Mouse (Mus musculus) megakaryocyte, embryonic 14.5 days (primary cell): Measurements from ENCODE around the gene 2810408A11Rik. TPM values are rescaled to one million over a fixed set of nuclear protein-coding genes. Genes with fewer than 3 reads are reported as not detected.

Experiments used
- H3K27me3 ChIP-seq: replicated peaks from 2 replicates; pipeline ENCODE3; 2012; ENCODE audit warnings: inconsistent platforms
- H3K36me3 ChIP-seq: replicated peaks from 2 replicates; pipeline ENCODE3; 2012; ENCODE audit warnings: low read length, inconsistent platforms, mixed read lengths
- H3K4me1 ChIP-seq: 2 replicates; pipeline ENCODE4 v1.6.1; 2012; ENCODE audit warnings: inconsistent platforms
- H3K4me3 ChIP-seq: replicated peaks from 2 replicates; pipeline ENCODE3; 2012; ENCODE audit warnings: moderate library complexity, mild to moderate bottlenecking, inconsistent platforms
- H3K9me3 ChIP-seq: 2 replicates; pipeline ENCODE4 v1.6.1; 2012; ENCODE audit warnings: inconsistent platforms
- FLI1 ChIP-seq: IDR thresholded peaks from 2 replicates; pipeline ENCODE4 v1.6.1; 2012; ENCODE audit warnings: low read length, inconsistent platforms, mixed read lengths
- GATA1 ChIP-seq: IDR thresholded peaks from 3 replicates; pipeline ENCODE4 v1.6.1; 2012; ENCODE audit warnings: mixed read lengths, low read length, inconsistent platforms, borderline replicate concordance
- polyA plus RNA-seq: library from polyadenylated mRNA; stranded (reverse); fragments of >175 nt; gene quantifications from 2 replicates; pipeline ENCODE4 v1.2.3, GENCODE M21; 2012; ENCODE audit warnings: low replicate concordance; ENCODE audit not compliant: insufficient read depth

2810408A11Rik gene
- polyA plus RNA-seq, 1 experiment = 0.25 TPM

DNA sequence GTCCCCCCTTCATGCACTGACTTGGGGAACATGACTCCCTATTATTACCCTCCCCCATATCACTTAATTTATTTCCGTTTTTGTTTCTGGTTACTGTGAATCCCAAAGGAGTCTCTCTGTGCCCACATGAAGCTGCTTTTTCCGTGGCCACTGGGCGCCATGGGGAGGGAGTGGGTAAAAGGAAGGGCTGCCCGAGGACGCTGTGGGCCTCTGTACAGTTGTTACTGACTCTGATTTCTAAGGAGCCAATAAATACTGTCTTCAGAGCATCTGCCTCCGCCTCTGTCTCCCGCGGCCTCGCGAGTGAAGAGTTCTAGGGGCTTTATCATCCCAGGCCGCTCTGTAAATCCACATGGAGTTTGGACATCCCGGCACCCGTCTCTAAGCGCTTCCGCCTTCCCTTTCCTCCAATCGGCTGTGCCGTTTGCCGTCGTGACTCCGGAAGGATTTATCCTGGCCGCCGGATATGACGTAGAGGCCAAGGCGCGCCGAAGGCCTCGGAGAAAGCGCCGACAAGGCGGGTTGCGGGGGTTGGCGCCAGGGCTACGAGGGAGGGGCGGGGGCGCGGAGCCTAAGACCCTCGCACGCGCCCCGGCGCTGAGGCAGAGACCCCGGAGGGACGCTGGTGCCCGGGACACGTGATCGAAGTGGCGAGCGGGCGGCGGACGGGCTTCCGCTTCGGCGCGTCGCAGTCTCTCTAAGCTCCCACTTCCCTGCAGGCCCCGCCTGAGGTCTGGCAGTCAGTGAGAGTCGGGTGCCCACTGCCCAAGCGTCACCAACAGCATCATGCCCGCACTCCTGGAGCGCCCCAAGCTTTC, 13.0 kb upstream of the 2810408A11Rik start, which contains the start of gene Gps2:
Gene Gps2 (plus strand): TSS at position 335 of the 818 bp plus-strand sequence.
- Histone ChIP-seq H3K9me3 (no peaks in the 10 kb centered on the region), H3K36me3 (peaks cover 87% of the 10 kb centered on the region), H3K4me1 (peaks cover 61% of the 10 kb centered on the region), H3K27me3 (no peaks in the 10 kb centered on the region), H3K4me3 (peak within 1 kb of the TSS; percentile 98)
- TF ChIP-seq GATA1 (no peak), FLI1 (peak; percentile 54; the same call in 1 of the 2 replicates)

DNA sequence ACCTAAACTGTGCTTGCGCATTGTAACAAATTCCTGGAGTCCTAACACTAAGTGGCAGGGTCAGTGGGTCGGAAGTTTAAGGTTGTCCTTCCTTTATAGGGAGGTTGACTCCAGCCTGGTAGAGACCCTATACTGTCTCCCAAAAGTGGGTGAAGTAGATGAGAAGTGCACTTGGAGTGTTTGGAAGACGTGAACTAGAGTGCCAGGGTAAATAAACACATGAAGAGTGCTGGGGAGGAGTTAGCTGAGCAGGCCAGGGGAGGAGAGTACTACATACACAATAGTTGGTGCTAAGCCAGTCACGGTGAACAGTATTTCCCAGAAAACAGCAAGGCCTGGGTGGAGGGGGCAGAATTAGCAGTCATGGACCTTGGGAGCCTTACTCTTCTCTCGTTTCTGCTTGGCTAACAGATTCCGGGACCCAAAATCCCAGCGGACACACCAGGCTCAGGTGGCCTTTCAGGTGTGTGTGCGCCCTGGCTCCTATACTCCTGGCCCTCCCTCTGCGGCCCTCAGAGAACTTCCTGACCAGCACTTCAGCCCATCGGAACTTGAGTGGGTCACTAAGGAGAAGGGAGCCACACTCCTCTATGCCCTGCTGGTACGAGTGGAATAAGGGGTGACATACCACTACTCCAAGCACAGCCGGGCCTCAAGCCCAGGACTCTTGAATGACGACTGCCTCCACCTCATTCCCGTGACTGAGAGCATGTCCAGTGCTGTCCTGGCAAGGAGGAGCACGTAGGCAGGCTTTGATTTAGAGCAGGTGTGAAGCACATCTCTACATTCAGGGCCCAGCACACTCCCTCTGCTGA, 12.1 kb upstream of the 2810408A11Rik start:
- TF ChIP-seq GATA1 (no peak), FLI1 (no peak)
- no peaks in the 10 kb centered on the region for H3K9me3 ChIP-seq
- peak overlapping the region; percentile 98 for H3K4me3 ChIP-seq
- H3K4me1 ChIP-seq = peaks cover 53% of the 10 kb centered on the region
- H3K36me3 ChIP-seq = peaks cover 87% of the 10 kb centered on the region
- H3K27me3 ChIP-seq = no peaks in the 10 kb centered on the region

DNA sequence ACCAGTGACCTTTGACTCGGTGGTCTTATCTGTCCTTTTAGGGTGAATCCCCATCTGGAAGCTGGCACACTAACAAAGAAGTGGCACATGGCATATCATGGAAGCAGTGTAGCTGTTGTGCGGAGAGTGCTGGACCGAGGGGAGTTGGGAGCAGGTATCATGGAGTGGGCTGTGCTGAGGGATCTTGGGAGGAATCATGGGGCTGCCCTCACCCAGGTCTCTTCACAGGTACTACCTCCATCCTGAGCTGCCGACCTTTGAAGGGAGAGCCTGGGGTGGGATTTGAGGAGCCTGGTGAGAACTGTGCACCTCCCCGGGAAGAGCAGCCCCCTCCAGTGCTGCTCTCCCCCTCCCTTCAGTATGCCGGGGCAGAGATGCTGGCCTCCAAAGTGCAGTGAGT, 10.9 kb upstream of the 2810408A11Rik start:
- Histone ChIP-seq H3K36me3 (peaks cover 88% of the 10 kb centered on the region), H3K4me3 (peak overlapping the region; percentile 31), H3K9me3 (no peaks in the 10 kb centered on the region), H3K27me3 (no peaks in the 10 kb centered on the region), H3K4me1 (peaks cover 40% of the 10 kb centered on the region)
- TF ChIP-seq GATA1 = no peak
- no peak for TF ChIP-seq FLI1

DNA sequence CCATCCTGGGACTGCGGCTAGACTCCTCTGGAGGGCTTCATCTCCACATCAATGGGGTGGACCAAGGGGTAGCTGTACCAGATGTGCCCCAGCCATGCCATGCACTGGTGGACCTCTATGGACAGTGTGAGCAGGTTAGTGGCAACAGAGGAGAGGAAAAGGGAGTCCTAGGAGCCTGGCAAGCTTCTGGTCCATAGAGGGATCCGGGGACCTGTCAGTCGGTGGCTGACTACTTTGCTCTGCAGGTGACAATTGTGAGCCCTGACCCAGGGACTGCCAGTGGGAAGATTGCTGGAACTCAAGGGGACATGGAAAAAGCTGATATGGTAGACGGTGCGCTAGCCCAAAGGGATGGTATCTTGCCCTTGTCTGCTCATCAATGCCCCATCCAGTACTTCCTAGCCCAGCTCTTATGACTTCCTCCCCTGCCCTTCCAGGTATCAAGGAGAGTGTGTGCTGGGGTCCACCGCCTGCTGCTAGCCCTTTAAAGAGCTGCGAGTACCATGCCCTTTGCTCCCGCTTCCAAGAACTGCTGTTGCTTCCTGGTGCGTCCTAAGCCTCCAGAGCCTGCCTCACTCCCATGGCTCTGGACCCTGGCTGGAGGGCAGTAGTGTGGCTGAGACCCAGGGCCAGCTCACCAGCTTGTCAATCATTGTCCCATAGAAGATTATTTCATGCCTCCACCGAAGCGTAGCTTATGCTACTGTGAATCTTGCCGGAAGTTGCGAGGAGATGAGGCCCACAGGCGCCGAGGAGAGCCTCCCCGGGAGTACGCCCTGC, 10.2 kb upstream of the 2810408A11Rik start:
- Histone ChIP-seq H3K4me1 (peaks cover 33% of the 10 kb centered on the region), H3K9me3 (no peaks in the 10 kb centered on the region), H3K4me3 (no peak overlapping the region), H3K36me3 (peaks cover 88% of the 10 kb centered on the region), H3K27me3 (no peaks in the 10 kb centered on the region)
- no peak for TF ChIP-seq GATA1
- no peak for TF ChIP-seq FLI1

- H3K36me3 ChIP-seq = peaks cover 88% of the 10 kb centered on the region
- no peaks in the 10 kb centered on the region for H3K9me3 ChIP-seq
- H3K4me1 ChIP-seq = peaks cover 25% of the 10 kb centered on the region
- no peaks in the 10 kb centered on the region for H3K27me3 ChIP-seq
- TF ChIP-seq GATA1 (no peak), FLI1 (no peak)
- H3K4me3 ChIP-seq = no peak overlapping the region
Measured at GRCm38 (mm10) chr11:69910177-69910576, 9.4 kb upstream of the 2810408A11Rik start.

DNA sequence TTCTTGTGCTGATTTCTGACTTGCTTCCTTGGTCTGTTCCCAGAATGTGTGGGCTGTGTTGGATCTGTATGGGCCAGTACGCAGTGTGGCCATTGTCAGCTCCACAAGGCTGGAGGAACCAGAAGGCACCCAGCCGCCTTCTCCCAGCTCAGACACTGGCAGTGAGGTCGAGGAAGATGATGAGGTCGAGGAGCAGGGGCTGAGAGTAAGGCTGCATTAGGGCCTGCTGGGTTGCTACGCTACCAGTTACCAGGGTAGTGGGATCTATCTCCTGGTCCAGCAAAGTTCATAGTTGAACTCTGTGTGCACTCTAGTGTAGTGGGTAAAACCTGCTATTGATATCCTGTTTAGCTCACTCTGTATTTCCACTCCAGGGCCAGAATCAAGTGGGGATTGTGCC, 8.4 kb upstream of the 2810408A11Rik start:
- peaks cover 92% of the 10 kb centered on the region for H3K36me3 ChIP-seq
- no peaks in the 10 kb centered on the region for H3K27me3 ChIP-seq
- H3K4me1 ChIP-seq = peaks cover 15% of the 10 kb centered on the region
- TF ChIP-seq GATA1 = no peak
- H3K4me3 ChIP-seq = no peak overlapping the region
- no peaks in the 10 kb centered on the region for H3K9me3 ChIP-seq

- Histone ChIP-seq H3K36me3 (peaks cover 97% of the 10 kb centered on the region), H3K27me3 (no peaks in the 10 kb centered on the region), H3K4me1 (peaks cover 15% of the 10 kb centered on the region), H3K9me3 (no peaks in the 10 kb centered on the region), H3K4me3 (no peak overlapping the region)
- TF ChIP-seq FLI1 (no peak), GATA1 (no peak)
Measured at GRCm38 (mm10) chr11:69908645-69909044, 7.9 kb upstream of the 2810408A11Rik start.

DNA sequence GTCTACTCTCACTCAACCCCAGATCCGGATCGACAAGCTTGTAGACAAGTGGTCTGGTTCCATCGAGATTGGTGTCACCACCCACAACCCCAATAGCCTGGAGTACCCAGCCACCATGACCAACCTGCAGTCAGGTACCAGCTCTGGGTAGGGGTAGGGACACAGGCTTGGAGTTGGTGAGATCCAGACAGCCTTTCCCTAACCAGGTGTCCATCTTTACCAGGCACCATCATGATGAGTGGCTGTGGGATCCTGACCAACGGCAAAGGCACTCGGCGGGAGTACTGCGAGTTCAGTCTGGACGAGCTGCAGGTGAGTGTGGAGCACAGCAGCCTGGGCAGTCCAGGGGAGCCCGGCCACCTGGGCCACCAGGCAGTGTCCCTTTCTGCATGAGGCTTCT, 3.5 kb upstream of the 2810408A11Rik start:
- peaks cover 39% of the 10 kb centered on the region for H3K4me1 ChIP-seq
- no peak for TF ChIP-seq FLI1
- no peak for TF ChIP-seq GATA1
- no peaks in the 10 kb centered on the region for H3K9me3 ChIP-seq
- H3K36me3 ChIP-seq = peaks cover 63% of the 10 kb centered on the region
- H3K4me3 ChIP-seq = no peak overlapping the region
- H3K27me3 ChIP-seq = no peaks in the 10 kb centered on the region

DNA sequence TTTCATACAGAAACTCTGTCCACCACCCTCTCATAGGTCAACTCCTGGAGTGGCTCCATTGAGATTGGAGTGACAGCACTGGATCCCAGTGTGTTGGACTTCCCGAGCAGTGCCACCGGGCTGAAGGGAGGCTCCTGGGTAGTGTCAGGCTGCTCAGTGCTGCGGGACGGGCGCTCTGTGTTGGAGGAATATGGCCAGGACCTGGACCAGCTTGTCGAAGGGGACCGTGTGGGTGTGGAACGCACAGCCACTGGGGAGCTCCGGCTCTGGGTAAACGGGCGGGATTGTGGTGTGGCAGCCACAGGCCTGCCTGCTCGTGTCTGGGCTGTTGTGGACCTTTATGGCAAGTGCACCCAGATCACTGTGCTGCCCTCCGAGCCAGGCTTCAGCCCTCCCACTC, 2.2 kb upstream of the 2810408A11Rik start:
- Histone ChIP-seq H3K9me3 (no peaks in the 10 kb centered on the region), H3K36me3 (peaks cover 50% of the 10 kb centered on the region), H3K27me3 (no peaks in the 10 kb centered on the region), H3K4me1 (peaks cover 52% of the 10 kb centered on the region), H3K4me3 (peak overlapping the region; percentile 97)
- TF ChIP-seq GATA1 (no peak), FLI1 (no peak)
